Mouse (Mus musculus): ENCODE measurements around the gene Smc2. TPM values are rescaled to one million over a fixed set of nuclear protein-coding genes. Genes with fewer than 3 reads are reported as not detected.
A peak's percentile ranks its signal among the peaks of the same experiment; 100 is the strongest.
"Not testable (repeated sequence)": the region's sequence is repeated elsewhere in the genome, so short reads cannot be mapped to it uniquely, and the experiment has no call there.

The Smc2 gene
- polyA plus RNA-seq (2016; fragmentation: Nextera tagmentation; extraction: Ambion mirVana): 217 and 236 TPM in 2 replicates

- peak within 1 kb of the TSS; percentile 65 for H3K27ac ChIP-seq
- ATAC-seq (ENCODE audit: insufficient number of reproducible peaks, insufficient read depth, low FRiP score, low TSS enrichment): peak; percentile 98
- WGBS: under 1% methylated on average over 53 of the region's 53 CpGs
- H3K36me3 ChIP-seq: peaks cover 18% of the 10 kb centered on the region
- H3K9me3 ChIP-seq: no peaks in the 10 kb centered on the region
- peak within 1 kb of the TSS; percentile 72 for H3K9ac ChIP-seq
- H3K27me3 ChIP-seq: no peaks in the 10 kb centered on the region
- H3K4me3 ChIP-seq: peak within 1 kb of the TSS; percentile 87
- H3K4me2 ChIP-seq (replicated peaks): peak within 1 kb of the TSS; percentile 67
- peaks cover 5% of the 10 kb centered on the region; the same call in 1 of the 2 replicates for H3K4me1 ChIP-seq
These were observed at the start of gene Smc2 for GRCm38 (mm10) chr4:52438886-52439664. Gene Smc2, plus strand, starts transcription at chr4:52439243.

GRCm38 (mm10) chr4:52411587-52411986 is 27.5 kb upstream of the Smc2 start:
- no peak for ATAC-seq (ENCODE audit: insufficient number of reproducible peaks, insufficient read depth, low FRiP score, low TSS enrichment)
- WGBS: 77% methylated on average over 2 of the region's 2 CpGs
- Histone ChIP-seq H3K9me3 (no peaks in the 10 kb centered on the region), H3K27me3 (no peaks in the 10 kb centered on the region), H3K4me2 (replicated peaks) (no peak overlapping the region), H3K4me3 (no peak overlapping the region), H3K9ac (no peak overlapping the region), H3K4me1 (no peaks in the 10 kb centered on the region), H3K36me3 (no peaks in the 10 kb centered on the region), H3K27ac (no peak overlapping the region)

- no peak overlapping the region for H3K4me2 ChIP-seq (replicated peaks)
- H3K36me3 ChIP-seq: no peaks in the 10 kb centered on the region
- 69% methylated on average over 4 of the region's 4 CpGs for WGBS
- ATAC-seq (ENCODE audit: insufficient number of reproducible peaks, insufficient read depth, low FRiP score, low TSS enrichment): no peak
- no peak overlapping the region for H3K9ac ChIP-seq
- H3K27ac ChIP-seq: no peak overlapping the region
- no peak overlapping the region for H3K4me3 ChIP-seq
- no peaks in the 10 kb centered on the region for H3K27me3 ChIP-seq
- no peaks in the 10 kb centered on the region for H3K9me3 ChIP-seq
- H3K4me1 ChIP-seq: no peaks in the 10 kb centered on the region
These were observed 15.4 kb upstream of the Smc2 start for GRCm38 (mm10) chr4:52423653-52424052.

- Histone ChIP-seq H3K27me3 (no peaks in the 10 kb centered on the region), H3K9me3 (no peaks in the 10 kb centered on the region), H3K4me2 (replicated peaks) (no peak overlapping the region), H3K9ac (no peak overlapping the region), H3K36me3 (no peaks in the 10 kb centered on the region), H3K27ac (no peak overlapping the region), H3K4me3 (no peak overlapping the region), H3K4me1 (no peaks in the 10 kb centered on the region; the same call in 1 of the 2 replicates)
- 39% methylated on average over 7 of the region's 7 CpGs for WGBS
- peak; percentile 72; the same call in 1 of the 2 replicates for ATAC-seq (ENCODE audit: insufficient number of reproducible peaks, insufficient read depth, low FRiP score, low TSS enrichment)
These were observed 9.5 kb upstream of the Smc2 start for GRCm38 (mm10) chr4:52429310-52430198.

- not testable (repeated sequence) for H3K4me1 ChIP-seq; H3K36me3 ChIP-seq; H3K4me2 ChIP-seq (replicated peaks); H3K27me3 ChIP-seq; H3K27ac ChIP-seq; H3K4me3 ChIP-seq; ATAC-seq (ENCODE audit: insufficient number of reproducible peaks, insufficient read depth, low FRiP score, low TSS enrichment); H3K9ac ChIP-seq; H3K9me3 ChIP-seq
- WGBS: 92% methylated on average over 2 of the region's 2 CpGs
These were observed 3.5 kb upstream of the Smc2 start for GRCm38 (mm10) chr4:52435551-52435950.

GRCm38 (mm10) chr4:52438371-52438885 is 615 bp upstream of the Smc2 start:
- Histone ChIP-seq H3K27me3 (no peaks in the 10 kb centered on the region), H3K4me2 (replicated peaks) (peak overlapping the region; percentile 67), H3K9ac (peak overlapping the region; percentile 72; the same call in 1 of the 2 replicates), H3K4me3 (peak overlapping the region; percentile 87), H3K9me3 (no peaks in the 10 kb centered on the region), H3K4me1 (peaks cover 5% of the 10 kb centered on the region; the same call in 1 of the 2 replicates), H3K36me3 (peaks cover 12% of the 10 kb centered on the region), H3K27ac (peak overlapping the region; percentile 65)
- ATAC-seq (ENCODE audit: insufficient number of reproducible peaks, insufficient read depth, low FRiP score, low TSS enrichment): no peak
- WGBS: under 1% methylated on average over 20 of the region's 20 CpGs

GRCm38 (mm10) chr4:52459726-52460125 is 20.7 kb downstream of the Smc2 start:
- peaks cover 52% of the 10 kb centered on the region for H3K36me3 ChIP-seq
- no peaks in the 10 kb centered on the region for H3K4me1 ChIP-seq
- H3K27ac ChIP-seq: no peak overlapping the region
- no peak overlapping the region for H3K4me2 ChIP-seq (replicated peaks)
- 0 out of 2 replicates have a peak, but pooled peaks cover 3% of the 10 kb centered on the region for H3K9me3 ChIP-seq
- H3K9ac ChIP-seq: no peak overlapping the region
- no peaks in the 10 kb centered on the region for H3K27me3 ChIP-seq
- ATAC-seq (ENCODE audit: insufficient number of reproducible peaks, insufficient read depth, low FRiP score, low TSS enrichment): no peak
- no peak overlapping the region for H3K4me3 ChIP-seq
- 96% methylated on average over 1 of the region's 1 CpGs for WGBS

GRCm38 (mm10) chr4:52461321-52461720 is 22.3 kb downstream of the Smc2 start:
- 92% methylated on average over 5 of the region's 5 CpGs for WGBS
- Histone ChIP-seq H3K27me3 (no peaks in the 10 kb centered on the region), H3K9ac (no peak overlapping the region), H3K4me2 (replicated peaks) (no peak overlapping the region), H3K4me3 (no peak overlapping the region), H3K36me3 (peaks cover 39% of the 10 kb centered on the region), H3K4me1 (no peaks in the 10 kb centered on the region), H3K27ac (no peak overlapping the region), H3K9me3 (0 out of 2 replicates have a peak, but pooled peaks cover 3% of the 10 kb centered on the region)
- ATAC-seq (ENCODE audit: insufficient number of reproducible peaks, insufficient read depth, low FRiP score, low TSS enrichment): no peak

GRCm38 (mm10) chr4:52473431-52473830 is 34.4 kb downstream of the Smc2 start:
- Histone ChIP-seq H3K27me3 (no peaks in the 10 kb centered on the region), H3K36me3 (peaks cover 28% of the 10 kb centered on the region), H3K9ac (no peak overlapping the region), H3K9me3 (no peaks in the 10 kb centered on the region), H3K4me1 (no peaks in the 10 kb centered on the region), H3K4me3 (no peak overlapping the region), H3K4me2 (replicated peaks) (no peak overlapping the region), H3K27ac (no peak overlapping the region)
- ATAC-seq (ENCODE audit: insufficient number of reproducible peaks, insufficient read depth, low FRiP score, low TSS enrichment): no peak
- 88% methylated on average over 3 of the region's 3 CpGs for WGBS

GRCm38 (mm10) chr4:52487486-52487885 is 48.4 kb downstream of the Smc2 start:
- Histone ChIP-seq H3K4me2 (replicated peaks) (no peak overlapping the region), H3K9me3 (no peaks in the 10 kb centered on the region), H3K4me1 (no peaks in the 10 kb centered on the region), H3K36me3 (peaks cover 24% of the 10 kb centered on the region), H3K4me3 (no peak overlapping the region), H3K9ac (no peak overlapping the region), H3K27me3 (no peaks in the 10 kb centered on the region), H3K27ac (no peak overlapping the region)
- WGBS: 79% methylated on average over 4 of the region's 4 CpGs
- ATAC-seq (ENCODE audit: insufficient number of reproducible peaks, insufficient read depth, low FRiP score, low TSS enrichment): no peak

- not testable (repeated sequence) for H3K4me1 ChIP-seq; ATAC-seq (ENCODE audit: insufficient number of reproducible peaks, insufficient read depth, low FRiP score, low TSS enrichment)
These were observed 58.1 kb downstream of the Smc2 start, which contains the start of gene Vma21-ps for GRCm38 (mm10) chr4:52497144-52497543. Gene Vma21-ps, minus strand, starts transcription at chr4:52497244.

More at GRCm38 (mm10) chr4:52497144-52497543, 58.1 kb downstream of the Smc2 start, which contains the start of gene Vma21-ps:
- H3K4me2 ChIP-seq (replicated peaks); H3K27me3 ChIP-seq; H3K9ac ChIP-seq; H3K4me3 ChIP-seq; H3K9me3 ChIP-seq; H3K36me3 ChIP-seq; H3K27ac ChIP-seq: not testable (repeated sequence)
- 96% methylated on average over 10 of the region's 10 CpGs for WGBS
